Mouse (Mus musculus): ENCODE data around the gene Sh3bp5.

GRCm38 (mm10) chr14:31364589-31364988 is 71.3 kb downstream of the Sh3bp5 start:
- TF ChIP-seq GATA1 (IDR thresholded peaks at IDR 0.05; ENCODE audit: borderline replicate concordance, low read length) = no peak
- TF ChIP-seq FLI1 (IDR thresholded peaks at IDR 0.05; ENCODE audit: low read length) = no peak
